In genomic region chr4:13285498-13285897, GRCm38 (mm10) we compare ENCODE assay signal across 12 mouse cellular contexts.
"Had no signal": no experiment of that assay in that cellular context is flagged by ENCODE, and none has a peak within 500 bp of the region (broad histone marks: within the 10 kb centered on the region; RNA-seq: fewer than 3 reads in every experiment).

No protein-coding gene starts in this region.

- DNase-seq: kidney, adult 11 months; kidney, adult 8-10 months; kidney, postnatal 10 days; kidney, postnatal 36 days; liver, embryonic 13.5 days; lung, adult 2 months; lung, postnatal 14 days; lung, postnatal 4 days; thymus, adult 18-20 months; thymus, postnatal 36 days had no signal

- H3K4me1 ChIP-seq: kidney, embryonic 15.5 days; liver, embryonic 13.5 days had no signal

- H3K27ac ChIP-seq: kidney, embryonic 15.5 days; left cerebral cortex, adult 2 months; liver, embryonic 13.5 days had no signal

- H3K36me3 ChIP-seq: kidney, embryonic 15.5 days; liver, embryonic 13.5 days had no signal

- H3K9me3 ChIP-seq: kidney, embryonic 15.5 days; liver, embryonic 13.5 days had no signal

- H3K9ac ChIP-seq: kidney, embryonic 15.5 days; liver, embryonic 13.5 days had no signal

- H3K4me2 ChIP-seq: kidney, embryonic 15.5 days; liver, embryonic 13.5 days had no signal

- H3K27me3 ChIP-seq: kidney, embryonic 15.5 days; liver, embryonic 13.5 days had no signal

- H3K4me3 ChIP-seq: kidney, embryonic 15.5 days; left cerebral cortex, adult 2 months; liver, embryonic 13.5 days had no signal
